Mouse (Mus musculus) layer of hippocampus, adult 2 months (tissue): ENCODE results near the gene Afdn. TPM values are rescaled to one million over a fixed set of nuclear protein-coding genes. Genes with fewer than 3 reads are reported as not detected.
"Not testable (repeated sequence)": the region's sequence is repeated elsewhere in the genome, so short reads cannot be mapped to it uniquely, and the experiment has no call there.

Source experiments
- DNase-seq, 2 experiments: peaks; one replicate each; pipeline ENCODE4 v3.0.0; 2022; ENCODE audit warnings: low spot score in 2 of 2
- H3K27ac ChIP-seq: fragments of 200-600 bp; 2 replicates; pipeline ENCODE4 v1.8.1; 2022
- H3K4me3 ChIP-seq: fragments of 200-600 bp; 2 replicates; pipeline ENCODE4 v1.8.1; 2022; ENCODE audit warnings: mild to moderate bottlenecking
- CTCF ChIP-seq: fragments of 200-600 bp; conservative IDR thresholded peaks from 2 replicates; pipeline ENCODE4 v1.8.1; 2022; ENCODE audit warnings: antibody characterized with exemption, mild to moderate bottlenecking, moderate library complexity
- total RNA-seq, 2 experiments: library from RNA; stranded (reverse); gene quantifications; 2 replicates each; pipeline ENCODE4 v1.2.3; 2021

Gene Afdn
- total RNA-seq, 2 experiments from 2014 or later = 106 to 114 TPM

DNA sequence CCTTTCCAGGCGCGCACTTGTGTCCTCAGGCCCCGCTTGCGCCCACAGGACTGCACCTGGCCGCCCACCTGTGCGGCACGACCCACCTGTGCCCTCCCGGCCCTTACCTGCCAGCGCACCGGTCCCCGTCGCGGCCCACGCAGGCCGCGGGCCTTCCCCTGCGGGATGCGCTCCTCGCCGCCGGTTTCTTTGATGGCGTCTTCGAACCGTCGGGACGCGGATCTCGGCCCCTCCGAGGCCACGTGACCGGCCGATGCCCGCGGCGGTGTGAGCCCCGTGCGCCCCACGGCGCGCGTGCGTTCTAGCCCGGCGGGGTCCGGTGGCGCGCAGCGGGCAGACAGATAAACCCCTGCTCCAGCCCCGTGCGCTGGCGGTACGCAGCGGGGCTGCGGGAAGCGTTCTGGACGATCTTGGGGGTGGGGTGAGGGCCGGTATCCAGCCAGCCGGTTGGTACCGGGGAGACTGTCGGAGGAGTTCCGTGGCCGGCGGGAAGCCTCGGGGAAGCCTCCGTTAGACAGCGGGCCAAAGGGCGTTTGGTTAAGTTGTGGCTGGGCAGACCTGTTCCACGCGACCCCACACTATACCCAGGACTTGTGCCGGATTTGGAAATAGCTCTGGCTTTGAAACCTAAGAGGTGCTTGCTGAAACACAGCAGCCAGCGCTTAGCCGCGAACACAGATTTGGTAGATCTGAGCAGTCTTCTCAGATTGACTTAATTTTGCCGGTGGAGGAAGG is 1.0 kb downstream of the Afdn start, which contains the start of gene Tcte2:
Gene Tcte2, minus strand, starts transcription at position 647 of the 735 bp plus-strand sequence.
- H3K27ac ChIP-seq = peak within 1 kb of the TSS; percentile 87
- H3K4me3 ChIP-seq = peak within 1 kb of the TSS; percentile 98
- no peak for TF ChIP-seq CTCF
- peak in 1 of 2 experiments; percentile 38 for DNase-seq

DNA sequence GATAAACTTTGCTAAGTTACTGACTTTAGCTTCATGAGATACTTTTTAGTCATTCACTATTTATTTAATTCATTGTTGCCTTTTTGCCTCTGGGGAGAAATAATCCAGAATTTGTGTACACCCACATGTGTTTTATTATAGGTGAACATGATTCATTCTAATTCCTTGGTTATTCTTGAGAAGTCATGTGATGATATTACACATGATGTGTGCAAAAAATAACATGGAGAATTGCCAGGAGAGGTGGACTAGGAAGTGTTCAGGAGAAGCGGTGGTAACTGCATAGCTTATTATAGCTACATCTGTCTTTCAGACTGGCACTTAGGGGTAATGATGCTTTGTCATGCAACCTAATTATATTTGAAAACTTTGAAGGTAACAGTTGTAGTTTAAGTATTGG is 3.5 kb downstream of the Afdn start:
- H3K4me3 ChIP-seq = no peak overlapping the region
- TF ChIP-seq CTCF = no peak
- no peak for DNase-seq
- no peak overlapping the region for H3K27ac ChIP-seq

GRCm38 (mm10) chr17:13764911-13765310 is 4.6 kb downstream of the Afdn start:
- H3K27ac ChIP-seq, H3K4me3 ChIP-seq, DNase-seq: not testable (repeated sequence)

GRCm38 (mm10) chr17:13768531-13768930 is 8.2 kb downstream of the Afdn start:
- DNase-seq = no peak
- Histone ChIP-seq H3K27ac (no peak overlapping the region), H3K4me3 (no peak overlapping the region)
- no peak for TF ChIP-seq CTCF

DNA sequence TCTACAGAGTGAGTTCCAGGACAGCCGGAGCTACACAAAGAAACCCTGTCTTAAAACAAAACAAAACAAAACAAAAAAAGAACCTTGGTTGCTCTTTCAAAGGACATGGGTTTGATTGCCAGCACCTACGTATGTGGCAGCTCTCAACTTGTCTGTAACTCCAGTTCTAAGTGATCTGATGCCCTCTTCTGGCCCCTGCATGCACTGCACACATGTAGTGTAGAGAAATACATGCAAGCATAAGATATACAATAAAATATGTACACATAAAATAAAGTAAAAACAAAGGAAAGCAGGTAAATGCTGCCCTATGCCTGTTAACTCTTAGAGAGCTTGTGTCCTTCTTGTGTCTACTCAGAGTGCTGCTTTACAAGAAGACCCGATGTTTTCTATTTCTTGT is 8.9 kb downstream of the Afdn start:
- peak; percentile 69 for TF ChIP-seq CTCF

DNA sequence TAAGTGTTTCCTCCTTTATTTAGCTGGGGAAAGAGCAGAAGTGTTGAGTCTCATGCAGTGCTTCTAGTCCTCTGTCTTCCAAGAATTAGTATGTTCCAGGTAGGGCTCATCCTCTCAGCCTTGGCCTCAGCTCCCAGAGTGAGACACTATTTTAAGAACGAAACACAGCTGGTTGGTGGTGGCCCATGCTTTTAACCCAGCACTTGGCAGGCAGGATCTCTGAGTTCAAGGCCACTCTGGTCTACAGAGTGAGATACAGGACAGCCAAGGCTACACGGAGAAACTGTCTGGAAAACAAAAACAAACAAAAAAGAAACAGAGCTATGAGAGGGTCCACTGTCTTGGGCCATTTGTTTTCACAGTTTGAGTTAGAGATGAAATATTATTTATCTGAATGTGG is 17.3 kb downstream of the Afdn start:
- no peak for TF ChIP-seq CTCF
- Histone ChIP-seq H3K27ac (no peak overlapping the region), H3K4me3 (no peak overlapping the region)
- DNase-seq = no peak

More for the DNA sequence above, 8.9 kb downstream of the Afdn start:
- no peak for DNase-seq
- H3K27ac ChIP-seq = no peak overlapping the region
- no peak overlapping the region for H3K4me3 ChIP-seq

GRCm38 (mm10) chr17:13778865-13779264 is 18.5 kb downstream of the Afdn start:
- TF ChIP-seq CTCF = no peak
- Histone ChIP-seq H3K4me3 (no peak overlapping the region), H3K27ac (no peak overlapping the region)
- no peak for DNase-seq

- TF ChIP-seq CTCF = no peak
- Histone ChIP-seq H3K27ac (no peak overlapping the region), H3K4me3 (no peak overlapping the region)
- no peak for DNase-seq
Measured at GRCm38 (mm10) chr17:13781948-13782347, 21.6 kb downstream of the Afdn start.

DNA sequence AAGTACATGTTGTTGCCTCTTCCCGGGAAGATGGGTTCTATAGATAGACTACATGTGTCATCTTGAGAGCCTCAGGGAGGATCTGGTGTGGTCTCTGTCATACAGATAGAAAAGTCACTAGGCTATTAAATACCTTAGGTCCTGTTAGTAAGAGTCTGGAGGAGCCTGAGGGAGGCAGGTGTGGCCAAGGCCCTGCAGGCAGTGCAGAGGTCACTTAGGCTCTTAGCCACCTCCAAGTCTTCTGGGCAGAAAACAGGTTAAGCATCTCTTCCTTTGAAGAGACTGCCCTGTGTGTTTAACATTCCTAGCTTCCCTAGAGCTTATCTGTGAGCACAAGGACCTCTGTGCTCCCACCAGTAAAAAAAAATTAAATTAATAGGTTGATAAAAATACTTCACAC is 23.1 kb downstream of the Afdn start:
- Histone ChIP-seq H3K27ac (no peak overlapping the region), H3K4me3 (no peak overlapping the region)
- TF ChIP-seq CTCF = no peak
- DNase-seq = no peak

GRCm38 (mm10) chr17:13790033-13790432 is 29.7 kb downstream of the Afdn start:
- DNase-seq, H3K27ac ChIP-seq, H3K4me3 ChIP-seq: not testable (repeated sequence)

GRCm38 (mm10) chr17:13797691-13798090 is 37.4 kb downstream of the Afdn start:
- no peak for TF ChIP-seq CTCF
- DNase-seq = no peak
- no peak overlapping the region for H3K4me3 ChIP-seq
- no peak overlapping the region for H3K27ac ChIP-seq

GRCm38 (mm10) chr17:13802836-13803408 is 42.6 kb downstream of the Afdn start:
- no peak for TF ChIP-seq CTCF
- H3K4me3 ChIP-seq = no peak overlapping the region
- H3K27ac ChIP-seq = no peak overlapping the region

GRCm38 (mm10) chr17:13806016-13806415 is 45.7 kb downstream of the Afdn start:
- H3K27ac ChIP-seq = no peak overlapping the region
- no peak for DNase-seq
- no peak for TF ChIP-seq CTCF
- H3K4me3 ChIP-seq = no peak overlapping the region

More at GRCm38 (mm10) chr17:13802836-13803408, 42.6 kb downstream of the Afdn start:
- no peak for DNase-seq

- no peak for DNase-seq
- Histone ChIP-seq H3K4me3 (no peak overlapping the region), H3K27ac (no peak overlapping the region)
- no peak for TF ChIP-seq CTCF
Measured at GRCm38 (mm10) chr17:13817789-13818188, 57.5 kb downstream of the Afdn start.
